Mouse (Mus musculus) thymus, adult 2 months (tissue): ENCODE data around the gene Ppp1r27.

Experiments used
- CTCF ChIP-seq: fragments of 200-500 bp; IDR thresholded peaks from 2 replicates; pipeline ENCODE4 v1.5.1; 2012; ENCODE audit warnings: mild to moderate bottlenecking, control low read depth, low read length, moderate library complexity, borderline replicate concordance; ENCODE audit not compliant: control insufficient read depth, poor library complexity, insufficient read depth; ENCODE audit errors: extremely low read depth
- POLR2A ChIP-seq: fragments of 200-500 bp; IDR thresholded peaks from 2 replicates; pipeline ENCODE4 v1.6.1; 2012; ENCODE audit warnings: mild to moderate bottlenecking, low read length, control low read depth, moderate library complexity; ENCODE audit not compliant: control insufficient read depth, poor library complexity, insufficient read depth; ENCODE audit errors: extremely low read depth

- TF ChIP-seq POLR2A = no peak
- no peak for TF ChIP-seq CTCF
Measured at GRCm38 (mm10) chr11:120519738-120520137, 31.2 kb downstream of the Ppp1r27 start.
